8 mouse cellular contexts compared by ENCODE assay signal in the genomic region with DNA sequence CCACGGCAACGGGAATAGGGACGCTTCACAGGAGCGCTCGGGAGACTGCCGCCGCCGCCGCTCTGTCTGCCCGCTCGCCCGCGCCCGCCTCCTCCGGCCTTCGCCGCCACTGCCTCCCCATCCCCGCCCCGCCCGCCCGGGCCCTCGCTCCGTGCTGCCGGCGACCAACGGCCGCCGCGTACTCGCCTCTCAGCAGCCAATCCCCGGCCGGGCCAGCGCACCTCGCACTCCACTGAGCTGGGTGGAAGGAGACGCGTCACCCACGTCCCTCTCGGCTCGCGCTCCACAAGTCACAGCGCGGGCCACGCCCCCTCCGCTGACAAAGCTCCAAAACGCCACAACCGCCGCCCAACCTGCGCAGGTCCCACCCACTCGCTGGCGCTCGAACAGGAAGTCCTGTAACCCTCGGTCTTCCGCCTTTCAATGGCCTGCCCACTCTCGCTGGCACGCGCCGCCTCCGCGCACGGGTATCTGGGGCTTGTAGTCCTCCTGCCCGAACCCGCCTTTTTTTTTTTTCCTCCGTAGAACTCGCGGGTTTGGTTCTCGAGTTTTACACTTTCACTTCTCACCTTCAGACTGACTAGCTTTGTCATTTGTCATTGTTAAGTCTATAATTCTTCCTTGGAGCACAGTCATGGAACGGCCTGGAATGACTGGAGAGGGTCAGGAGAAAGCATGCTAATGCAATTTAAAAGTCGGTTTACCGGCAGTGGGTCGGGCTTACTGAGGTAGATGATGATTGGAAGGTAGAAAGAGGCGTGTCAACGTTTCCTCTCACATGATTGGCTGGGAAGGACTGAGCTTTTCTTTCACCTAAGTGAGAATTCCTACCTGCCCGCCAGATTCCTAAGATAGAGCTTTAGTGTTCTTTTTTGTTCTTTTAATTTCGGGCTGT. TPM values are rescaled to one million over a fixed set of nuclear protein-coding genes. Genes with fewer than 3 reads are reported as not detected.
DNase-seq lines count a peak whose midpoint lies in the region; ATAC-seq and TF ChIP-seq lines count a peak whose summit lies in the region.

A gene (minus strand): TSS at position 130 of the 895 bp plus-strand sequence.

- peak; percentile 97 for TF ChIP-seq POLR2A in testis, adult 2 months (IDR thresholded peaks at IDR 0.05; ENCODE audit: control insufficient read depth, low read depth, low read length)

- no peaks in the 10 kb centered on the region for H3K9me3 ChIP-seq in E14TG2a.4 (ENCODE audit: low read length)
- no peaks in the 10 kb centered on the region for H3K9me3 ChIP-seq in forebrain, embryonic 12.5 days
- H3K9me3 ChIP-seq in heart, postnatal 0 days (replicated peaks; ENCODE audit: control insufficient read depth, low read length) = no peaks in the 10 kb centered on the region
- H3K9me3 ChIP-seq in liver, embryonic 16.5 days (replicated peaks; ENCODE audit: control insufficient read depth, low read length) = no peaks in the 10 kb centered on the region
- no peaks in the 10 kb centered on the region for H3K9me3 ChIP-seq in neural tube, embryonic 13.5 days

- peaks cover 41% of the 10 kb centered on the region for H3K4me1 ChIP-seq in E14TG2a.4 (replicated peaks; ENCODE audit: low read depth, low read length)
- H3K4me1 ChIP-seq in forebrain, embryonic 12.5 days = peaks cover 28% of the 10 kb centered on the region
- peaks cover 22% of the 10 kb centered on the region for H3K4me1 ChIP-seq in heart, postnatal 0 days (ENCODE audit: control insufficient read depth, insufficient read depth)
- peaks cover 13% of the 10 kb centered on the region for H3K4me1 ChIP-seq in liver, embryonic 16.5 days (ENCODE audit: control insufficient read depth, low read depth, low read length)
- peaks cover 29% of the 10 kb centered on the region for H3K4me1 ChIP-seq in neural tube, embryonic 13.5 days (replicated peaks)
- peaks cover 3% of the 10 kb centered on the region for H3K4me1 ChIP-seq in testis, adult 2 months (ENCODE audit: control insufficient read depth, insufficient read depth, low read length)

- DNase-seq in c-Kit-positive CD71-positive TER-119-positive erythroid progenitor cells, embryonic 14.5 days (ENCODE audit: low spot score) = peak; percentile 99
- DNase-seq in heart, postnatal 0 days (ENCODE audit: low spot score) = peak; percentile 99
- DNase-seq in kidney, postnatal 4 days = peak; percentile 99 to 100

- no peaks in the 10 kb centered on the region for H3K27me3 ChIP-seq in E14TG2a.4 (ENCODE audit: insufficient read depth, low read length)
- H3K27me3 ChIP-seq in forebrain, embryonic 12.5 days = no peaks in the 10 kb centered on the region
- no peaks in the 10 kb centered on the region for H3K27me3 ChIP-seq in heart, postnatal 0 days (ENCODE audit: control insufficient read depth, insufficient read depth, low read length)
- no peaks in the 10 kb centered on the region for H3K27me3 ChIP-seq in liver, embryonic 16.5 days (ENCODE audit: control insufficient read depth, insufficient read depth, low read depth, low read length)
- no peaks in the 10 kb centered on the region for H3K27me3 ChIP-seq in neural tube, embryonic 13.5 days
- H3K27me3 ChIP-seq in testis, adult 2 months (ENCODE audit: control insufficient read depth, insufficient read depth, low read length) = no peaks in the 10 kb centered on the region

- peaks cover 5% of the 10 kb centered on the region; the same call in 1 of the 2 replicates for H3K36me3 ChIP-seq in E14TG2a.4 (ENCODE audit: insufficient read depth, low read length)
- no peaks in the 10 kb centered on the region for H3K36me3 ChIP-seq in forebrain, embryonic 12.5 days (replicated peaks)
- no peaks in the 10 kb centered on the region for H3K36me3 ChIP-seq in heart, postnatal 0 days (replicated peaks; ENCODE audit: control insufficient read depth, insufficient read depth, low read length)
- H3K36me3 ChIP-seq in liver, embryonic 16.5 days (ENCODE audit: control insufficient read depth, insufficient read depth) = no peaks in the 10 kb centered on the region
- no peaks in the 10 kb centered on the region for H3K36me3 ChIP-seq in neural tube, embryonic 13.5 days
- H3K36me3 ChIP-seq in testis, adult 2 months (ENCODE audit: control insufficient read depth, insufficient read depth, low read length) = no peaks in the 10 kb centered on the region; the same call in 1 of the 2 replicates

- peak within 1 kb of the TSS; percentile 95 for H3K9ac ChIP-seq in forebrain, embryonic 12.5 days
- H3K9ac ChIP-seq in heart, postnatal 0 days (replicated peaks; ENCODE audit: low read depth, low read length) = peak within 1 kb of the TSS; percentile 81
- H3K9ac ChIP-seq in liver, embryonic 16.5 days (ENCODE audit: low read depth, low read length) = peak within 1 kb of the TSS; percentile 96
- H3K9ac ChIP-seq in neural tube, embryonic 13.5 days = peak within 1 kb of the TSS; percentile 95

- peak; percentile 99 for ATAC-seq in forebrain, embryonic 12.5 days (ENCODE audit: low FRiP score)
- ATAC-seq in heart, postnatal 0 days (ENCODE audit: insufficient read depth, low read depth) = peak; percentile 97
- peak; percentile 94 for ATAC-seq in liver, embryonic 16.5 days (ENCODE audit: low read depth)
- ATAC-seq in neural tube, embryonic 13.5 days (ENCODE audit: low read depth) = peak; percentile 99

- WGBS in forebrain, embryonic 12.5 days = under 1% methylated on average over 72 of the region's 74 CpGs
- WGBS in heart, postnatal 0 days = under 1% methylated on average over 70 of the region's 74 CpGs
- WGBS in liver, embryonic 16.5 days (ENCODE audit: insufficient replicate concordance) = under 1% methylated on average over 67 of the region's 74 CpGs
- under 1% methylated on average over 63 of the region's 74 CpGs for WGBS in neural tube, embryonic 13.5 days

- TF ChIP-seq EP300 in heart, postnatal 0 days (IDR thresholded peaks at IDR 0.05; ENCODE audit: low read depth) = no peak

- no peak for TF ChIP-seq CTCF in E14TG2a.4 (conservative IDR thresholded peaks at IDR 0.05; ENCODE audit: low read length)
- TF ChIP-seq CTCF in heart, postnatal 0 days (IDR thresholded peaks at IDR 0.05; ENCODE audit: low read depth) = no peak; the same call in 1 of the 2 replicates
- TF ChIP-seq CTCF in testis, adult 2 months (IDR thresholded peaks at IDR 0.05; ENCODE audit: control insufficient read depth, insufficient read depth, insufficient replicate concordance, low read depth, low read length) = no peak

- peak within 1 kb of the TSS; percentile 85 for H3K4me2 ChIP-seq in forebrain, embryonic 12.5 days
- H3K4me2 ChIP-seq in heart, postnatal 0 days (ENCODE audit: low read depth, low read length) = peak within 1 kb of the TSS; percentile 79
- H3K4me2 ChIP-seq in liver, embryonic 16.5 days (ENCODE audit: low read depth, low read length) = peak within 1 kb of the TSS; percentile 95
- H3K4me2 ChIP-seq in neural tube, embryonic 13.5 days = peak within 1 kb of the TSS; percentile 89

- peak within 1 kb of the TSS; percentile 99 for H3K27ac ChIP-seq in forebrain, embryonic 12.5 days
- peak within 1 kb of the TSS; percentile 96 for H3K27ac ChIP-seq in heart, postnatal 0 days (ENCODE audit: low read depth)
- peak within 1 kb of the TSS; percentile 99 for H3K27ac ChIP-seq in liver, embryonic 16.5 days (ENCODE audit: low read length)
- H3K27ac ChIP-seq in neural tube, embryonic 13.5 days (replicated peaks) = peak within 1 kb of the TSS; percentile 99
- H3K27ac ChIP-seq in testis, adult 2 months (ENCODE audit: control insufficient read depth, insufficient read depth, low read depth, low read length) = peak within 1 kb of the TSS; percentile 98

- H3K4me3 ChIP-seq in E14TG2a.4 (replicated peaks; ENCODE audit: low read length) = peak within 1 kb of the TSS; percentile 98
- H3K4me3 ChIP-seq in forebrain, embryonic 12.5 days (replicated peaks) = peak within 1 kb of the TSS; percentile 66
- peak within 1 kb of the TSS; percentile 87 for H3K4me3 ChIP-seq in heart, postnatal 0 days (ENCODE audit: low read depth, low read length)
- peak within 1 kb of the TSS; percentile 87 for H3K4me3 ChIP-seq in liver, embryonic 16.5 days (ENCODE audit: low read depth, low read length)
- H3K4me3 ChIP-seq in neural tube, embryonic 13.5 days = peak within 1 kb of the TSS; percentile 73
- H3K4me3 ChIP-seq in testis, adult 2 months (ENCODE audit: control insufficient read depth, low read depth, low read length) = peak within 1 kb of the TSS; percentile 99

RNA-seq across cellular contexts. Expression of the gene that starts here (rescaled TPM):
- 29.2 and 32.3 TPM in 2 replicates for polyA plus RNA-seq in forebrain, embryonic 12.5 days (2016; fragmentation: Nextera tagmentation; extraction: Ambion mirVana)
- total RNA-seq in heart, postnatal 0 days (2014; rRNA removed; ENCODE audit: low replicate concordance) = 13.9 and 17.0 TPM in 2 replicates
- 7.5 and 10.0 TPM in 2 replicates for polyA plus RNA-seq in heart, postnatal 0 days (2015; fragmentation: Nextera tagmentation; extraction: Ambion mirVana)
- polyA plus RNA-seq in liver, embryonic 16.5 days (2015; fragmentation: Nextera tagmentation; extraction: Ambion mirVana) = 13.4 and 15.2 TPM in 2 replicates
- 24.9 and 33.0 TPM in 2 replicates for polyA plus RNA-seq in neural tube, embryonic 13.5 days (2015; fragmentation: Nextera tagmentation; extraction: Ambion mirVana)
- polyA plus RNA-seq in testis, adult 2 months (2012; rRNA removed) = 18.6 and 25.4 TPM in 2 replicates

Comparison
In these comparisons a context has a peak if more than half of its experiments do, and no peak if none do; other contexts are left out.
1. Peak in every context shown above with its lines: DNase-seq, ATAC-seq, H3K4me3 ChIP-seq and H3K27ac ChIP-seq.